Mouse (Mus musculus): ENCODE measurements around the gene Ccdc170. TPM values are rescaled to one million over a fixed set of nuclear protein-coding genes. Genes with fewer than 3 reads are reported as not detected.

Ccdc170 gene
- polyA plus RNA-seq, 1 experiment = 0.44 TPM

GRCm38 (mm10) chr10:4481695-4482094 lies 607 bp upstream of the Ccdc170 start:
- TF ChIP-seq CTCF (IDR thresholded peaks at IDR 0.05; ENCODE audit: borderline replicate concordance, extremely low read depth, insufficient read depth, insufficient read length) (no peak), POLR2A (IDR thresholded peaks at IDR 0.05; ENCODE audit: borderline replicate concordance, extremely low read depth, insufficient read depth, insufficient read length, poor library complexity, severe bottlenecking) (no peak)
- no peak for DNase-seq (ENCODE audit: low read depth)

GRCm38 (mm10) chr10:4483848-4484247 lies 1.5 kb downstream of the Ccdc170 start:
- DNase-seq (ENCODE audit: low read depth) = no peak
- TF ChIP-seq POLR2A (IDR thresholded peaks at IDR 0.05; ENCODE audit: borderline replicate concordance, extremely low read depth, insufficient read depth, insufficient read length, poor library complexity, severe bottlenecking) (no peak), CTCF (IDR thresholded peaks at IDR 0.05; ENCODE audit: borderline replicate concordance, extremely low read depth, insufficient read depth, insufficient read length) (no peak)

- TF ChIP-seq CTCF (IDR thresholded peaks at IDR 0.05; ENCODE audit: borderline replicate concordance, extremely low read depth, insufficient read depth, insufficient read length) (no peak), POLR2A (IDR thresholded peaks at IDR 0.05; ENCODE audit: borderline replicate concordance, extremely low read depth, insufficient read depth, insufficient read length, poor library complexity, severe bottlenecking) (no peak)
- DNase-seq (ENCODE audit: low read depth) = no peak
These were observed 2.7 kb downstream of the Ccdc170 start for GRCm38 (mm10) chr10:4484986-4485385.

- DNase-seq (ENCODE audit: low read depth) = no peak
- TF ChIP-seq POLR2A (IDR thresholded peaks at IDR 0.05; ENCODE audit: borderline replicate concordance, extremely low read depth, insufficient read depth, insufficient read length, poor library complexity, severe bottlenecking) = no peak
- no peak for TF ChIP-seq CTCF (IDR thresholded peaks at IDR 0.05; ENCODE audit: borderline replicate concordance, extremely low read depth, insufficient read depth, insufficient read length)
These were observed 7.6 kb downstream of the Ccdc170 start for GRCm38 (mm10) chr10:4489865-4490264.

- TF ChIP-seq POLR2A (IDR thresholded peaks at IDR 0.05; ENCODE audit: borderline replicate concordance, extremely low read depth, insufficient read depth, insufficient read length, poor library complexity, severe bottlenecking) (no peak), CTCF (IDR thresholded peaks at IDR 0.05; ENCODE audit: borderline replicate concordance, extremely low read depth, insufficient read depth, insufficient read length) (no peak)
These were observed 9.0 kb downstream of the Ccdc170 start for GRCm38 (mm10) chr10:4491281-4491680.

GRCm38 (mm10) chr10:4492045-4492444 lies 9.7 kb downstream of the Ccdc170 start:
- TF ChIP-seq POLR2A (IDR thresholded peaks at IDR 0.05; ENCODE audit: borderline replicate concordance, extremely low read depth, insufficient read depth, insufficient read length, poor library complexity, severe bottlenecking) = no peak
- TF ChIP-seq CTCF (IDR thresholded peaks at IDR 0.05; ENCODE audit: borderline replicate concordance, extremely low read depth, insufficient read depth, insufficient read length) = no peak
- DNase-seq (ENCODE audit: low read depth) = no peak

More at GRCm38 (mm10) chr10:4491281-4491680, 9.0 kb downstream of the Ccdc170 start:
- no peak for DNase-seq (ENCODE audit: low read depth)

GRCm38 (mm10) chr10:4492909-4493308 lies 10.6 kb downstream of the Ccdc170 start:
- TF ChIP-seq POLR2A (IDR thresholded peaks at IDR 0.05; ENCODE audit: borderline replicate concordance, extremely low read depth, insufficient read depth, insufficient read length, poor library complexity, severe bottlenecking) (no peak), CTCF (IDR thresholded peaks at IDR 0.05; ENCODE audit: borderline replicate concordance, extremely low read depth, insufficient read depth, insufficient read length) (no peak)
- no peak for DNase-seq (ENCODE audit: low read depth)

- TF ChIP-seq CTCF (IDR thresholded peaks at IDR 0.05; ENCODE audit: borderline replicate concordance, extremely low read depth, insufficient read depth, insufficient read length) (no peak), POLR2A (IDR thresholded peaks at IDR 0.05; ENCODE audit: borderline replicate concordance, extremely low read depth, insufficient read depth, insufficient read length, poor library complexity, severe bottlenecking) (no peak)
- DNase-seq (ENCODE audit: low read depth) = no peak
These were observed 20.9 kb downstream of the Ccdc170 start for GRCm38 (mm10) chr10:4503251-4503650.

- TF ChIP-seq CTCF (IDR thresholded peaks at IDR 0.05; ENCODE audit: borderline replicate concordance, extremely low read depth, insufficient read depth, insufficient read length) (no peak), POLR2A (IDR thresholded peaks at IDR 0.05; ENCODE audit: borderline replicate concordance, extremely low read depth, insufficient read depth, insufficient read length, poor library complexity, severe bottlenecking) (no peak)
- DNase-seq (ENCODE audit: low read depth) = no peak
These were observed 30.4 kb downstream of the Ccdc170 start for GRCm38 (mm10) chr10:4512725-4513124.

- TF ChIP-seq CTCF (IDR thresholded peaks at IDR 0.05; ENCODE audit: borderline replicate concordance, extremely low read depth, insufficient read depth, insufficient read length) (no peak), POLR2A (IDR thresholded peaks at IDR 0.05; ENCODE audit: borderline replicate concordance, extremely low read depth, insufficient read depth, insufficient read length, poor library complexity, severe bottlenecking) (no peak)
- no peak for DNase-seq (ENCODE audit: low read depth)
These were observed 35.3 kb downstream of the Ccdc170 start for GRCm38 (mm10) chr10:4517614-4518013.

GRCm38 (mm10) chr10:4519645-4520044 lies 37.3 kb downstream of the Ccdc170 start:
- no peak for TF ChIP-seq CTCF (IDR thresholded peaks at IDR 0.05; ENCODE audit: borderline replicate concordance, extremely low read depth, insufficient read depth, insufficient read length)
- no peak for TF ChIP-seq POLR2A (IDR thresholded peaks at IDR 0.05; ENCODE audit: borderline replicate concordance, extremely low read depth, insufficient read depth, insufficient read length, poor library complexity, severe bottlenecking)
- DNase-seq (ENCODE audit: low read depth) = no peak

GRCm38 (mm10) chr10:4520394-4521102 lies 38.2 kb downstream of the Ccdc170 start:
- TF ChIP-seq CTCF (IDR thresholded peaks at IDR 0.05; ENCODE audit: borderline replicate concordance, extremely low read depth, insufficient read depth, insufficient read length) = peak; percentile 17; the same call in 1 of the 2 replicates
- TF ChIP-seq POLR2A (IDR thresholded peaks at IDR 0.05; ENCODE audit: borderline replicate concordance, extremely low read depth, insufficient read depth, insufficient read length, poor library complexity, severe bottlenecking) = no peak
- peak; percentile 46 for DNase-seq (ENCODE audit: low read depth)
